Mouse (Mus musculus): ENCODE data around the gene Olfr196. TPM values are rescaled to one million over a fixed set of nuclear protein-coding genes. Genes with fewer than 3 reads are reported as not detected.
"Not testable (repeated sequence)": the region's sequence is repeated elsewhere in the genome, so short reads cannot be mapped to it uniquely, and the experiment has no call there.

The Olfr196 gene
- polyA plus RNA-seq (2016; fragmentation: Nextera tagmentation; extraction: Ambion mirVana) = not detected in 2 replicates

- no peak within 1 kb of the TSS for H3K27ac ChIP-seq (replicated peaks)
- DNase-seq (ENCODE audit: low spot score) = no peak
- H3K27me3 ChIP-seq (replicated peaks; ENCODE audit: low read depth, poor library complexity, severe bottlenecking) = no peaks in the 10 kb centered on the region
- H3K4me1 ChIP-seq = no peaks in the 10 kb centered on the region
- no peaks in the 10 kb centered on the region for H3K9me3 ChIP-seq
- no peak within 1 kb of the TSS for H3K4me3 ChIP-seq
- H3K36me3 ChIP-seq (replicated peaks) = no peaks in the 10 kb centered on the region
- 80% methylated on average over 3 of the region's 3 CpGs for WGBS
These were observed at the start of gene Olfr196 for GRCm38 (mm10) chr16:59170354-59170753. Gene Olfr196 (minus strand): TSS chr16:59170454.

- 78% methylated on average over 1 of the region's 1 CpGs for WGBS
- not testable (repeated sequence) for H3K4me3 ChIP-seq; H3K27me3 ChIP-seq (replicated peaks; ENCODE audit: low read depth, poor library complexity, severe bottlenecking); H3K27ac ChIP-seq (replicated peaks); DNase-seq (ENCODE audit: low spot score); H3K9me3 ChIP-seq; H3K36me3 ChIP-seq (replicated peaks); H3K4me1 ChIP-seq
These were observed 49.4 kb upstream of the Olfr196 start, which contains the start of gene Olfr199 for GRCm38 (mm10) chr16:59219667-59220066. Gene Olfr199 (minus strand): TSS chr16:59219767.

GRCm38 (mm10) chr16:59217861-59218260 lies 47.6 kb upstream of the Olfr196 start:
- H3K36me3 ChIP-seq (replicated peaks); H3K4me3 ChIP-seq; H3K4me1 ChIP-seq; H3K9me3 ChIP-seq; H3K27me3 ChIP-seq (replicated peaks; ENCODE audit: low read depth, poor library complexity, severe bottlenecking); H3K27ac ChIP-seq (replicated peaks); DNase-seq (ENCODE audit: low spot score): not testable (repeated sequence)
- WGBS = 86% methylated on average over 3 of the region's 3 CpGs

- H3K27ac ChIP-seq (replicated peaks); H3K4me1 ChIP-seq; H3K27me3 ChIP-seq (replicated peaks; ENCODE audit: low read depth, poor library complexity, severe bottlenecking); H3K36me3 ChIP-seq (replicated peaks); DNase-seq (ENCODE audit: low spot score); H3K4me3 ChIP-seq; H3K9me3 ChIP-seq: not testable (repeated sequence)
- 76% methylated on average over 1 of the region's 1 CpGs for WGBS
These were observed 33.2 kb upstream of the Olfr196 start, which contains the start of gene Olfr198 for GRCm38 (mm10) chr16:59203433-59203832. Gene Olfr198 (minus strand): TSS chr16:59203533.

- WGBS = 94% methylated on average over 2 of the region's 2 CpGs
These were observed 18.3 kb downstream of the Olfr196 start for GRCm38 (mm10) chr16:59151996-59152395.

GRCm38 (mm10) chr16:59146746-59147145 lies 23.5 kb downstream of the Olfr196 start, which contains the start of gene Olfr195:
Gene Olfr195 (plus strand): TSS chr16:59147046.
- Histone ChIP-seq H3K4me1 (no peaks in the 10 kb centered on the region), H3K27ac (replicated peaks) (no peak within 1 kb of the TSS), H3K36me3 (replicated peaks) (no peaks in the 10 kb centered on the region), H3K27me3 (replicated peaks; ENCODE audit: low read depth, poor library complexity, severe bottlenecking) (no peaks in the 10 kb centered on the region), H3K4me3 (no peak within 1 kb of the TSS), H3K9me3 (peaks cover 2% of the 10 kb centered on the region; the same call in 1 of the 2 replicates)
- DNase-seq (ENCODE audit: low spot score) = no peak
- 88% methylated on average over 1 of the region's 1 CpGs for WGBS

More at GRCm38 (mm10) chr16:59151996-59152395, 18.3 kb downstream of the Olfr196 start:
- Histone ChIP-seq H3K36me3 (replicated peaks) (no peaks in the 10 kb centered on the region), H3K27ac (replicated peaks) (no peak overlapping the region), H3K27me3 (replicated peaks; ENCODE audit: low read depth, poor library complexity, severe bottlenecking) (no peaks in the 10 kb centered on the region), H3K9me3 (no peaks in the 10 kb centered on the region), H3K4me1 (no peaks in the 10 kb centered on the region), H3K4me3 (no peak overlapping the region)
- DNase-seq (ENCODE audit: low spot score) = no peak

- Histone ChIP-seq H3K27me3 (replicated peaks; ENCODE audit: low read depth, poor library complexity, severe bottlenecking) (no peaks in the 10 kb centered on the region), H3K4me3 (no peak overlapping the region), H3K36me3 (replicated peaks) (no peaks in the 10 kb centered on the region), H3K27ac (replicated peaks) (no peak overlapping the region), H3K4me1 (no peaks in the 10 kb centered on the region), H3K9me3 (peaks cover 2% of the 10 kb centered on the region; the same call in 1 of the 2 replicates)
- no peak for DNase-seq (ENCODE audit: low spot score)
These were observed 29.1 kb downstream of the Olfr196 start for GRCm38 (mm10) chr16:59141105-59141504.

- WGBS = 89% methylated on average over 1 of the region's 1 CpGs
- Histone ChIP-seq H3K27ac (replicated peaks) (no peak overlapping the region), H3K4me1 (no peaks in the 10 kb centered on the region), H3K27me3 (replicated peaks; ENCODE audit: low read depth, poor library complexity, severe bottlenecking) (no peaks in the 10 kb centered on the region), H3K36me3 (replicated peaks) (no peaks in the 10 kb centered on the region), H3K9me3 (peaks cover 6% of the 10 kb centered on the region; the same call in 1 of the 2 replicates), H3K4me3 (no peak overlapping the region)
- DNase-seq (ENCODE audit: low spot score) = no peak
These were observed 39.5 kb downstream of the Olfr196 start for GRCm38 (mm10) chr16:59130740-59131139.

- Histone ChIP-seq H3K27ac (replicated peaks) (no peak within 1 kb of the TSS), H3K36me3 (replicated peaks) (no peaks in the 10 kb centered on the region), H3K27me3 (replicated peaks; ENCODE audit: low read depth, poor library complexity, severe bottlenecking) (no peaks in the 10 kb centered on the region), H3K4me1 (no peaks in the 10 kb centered on the region), H3K4me3 (no peak within 1 kb of the TSS), H3K9me3 (no peaks in the 10 kb centered on the region; the same call in 1 of the 2 replicates)
- DNase-seq (ENCODE audit: low spot score) = no peak
These were observed 49.3 kb downstream of the Olfr196 start, which contains the start of gene Olfr194 for GRCm38 (mm10) chr16:59120969-59121368. Gene Olfr194 (minus strand): TSS chr16:59121069.

Other genes starting within 250 kb of the Olfr196 start
- not detected in 2 replicates for gene Olfr181, start 241.7 kb downstream of the Olfr196 start, polyA plus RNA-seq (2016; fragmentation: Nextera tagmentation; extraction: Ambion mirVana)
- gene Olfr180, start 241.1 kb downstream of the Olfr196 start, polyA plus RNA-seq (2016; fragmentation: Nextera tagmentation; extraction: Ambion mirVana) = not detected in 2 replicates
- gene Olfr183, start 175.1 kb downstream of the Olfr196 start, polyA plus RNA-seq (2016; fragmentation: Nextera tagmentation; extraction: Ambion mirVana) = not detected in 2 replicates
- not detected in 2 replicates for gene Olfr186, start 140.2 kb downstream of the Olfr196 start, polyA plus RNA-seq (2016; fragmentation: Nextera tagmentation; extraction: Ambion mirVana)
- not detected in 2 replicates for gene Olfr187, start 130.7 kb downstream of the Olfr196 start, polyA plus RNA-seq (2016; fragmentation: Nextera tagmentation; extraction: Ambion mirVana)
- gene Olfr190, start 92.4 kb downstream of the Olfr196 start, polyA plus RNA-seq (2016; fragmentation: Nextera tagmentation; extraction: Ambion mirVana) = not detected in 2 replicates
- gene Olfr191, start 80.6 kb downstream of the Olfr196 start, polyA plus RNA-seq (2016; fragmentation: Nextera tagmentation; extraction: Ambion mirVana) = not detected in 2 replicates
- not detected in 2 replicates for gene Olfr193, start 58.6 kb downstream of the Olfr196 start, polyA plus RNA-seq (2016; fragmentation: Nextera tagmentation; extraction: Ambion mirVana)
- gene Olfr194, start 49.4 kb downstream of the Olfr196 start, polyA plus RNA-seq (2016; fragmentation: Nextera tagmentation; extraction: Ambion mirVana) = not detected in 2 replicates
- gene Olfr195, start 23.4 kb downstream of the Olfr196 start, polyA plus RNA-seq (2016; fragmentation: Nextera tagmentation; extraction: Ambion mirVana) = not detected in 2 replicates
- gene Olfr198, start 33.1 kb upstream of the Olfr196 start, polyA plus RNA-seq (2016; fragmentation: Nextera tagmentation; extraction: Ambion mirVana) = not detected in 2 replicates
- not detected in 2 replicates for gene Olfr199, start 49.3 kb upstream of the Olfr196 start, polyA plus RNA-seq (2016; fragmentation: Nextera tagmentation; extraction: Ambion mirVana)
- gene Olfr201, start 102.2 kb upstream of the Olfr196 start, polyA plus RNA-seq (2016; fragmentation: Nextera tagmentation; extraction: Ambion mirVana) = not detected in 2 replicates
- not detected in 2 replicates for gene Olfr202, start 116.3 kb upstream of the Olfr196 start, polyA plus RNA-seq (2016; fragmentation: Nextera tagmentation; extraction: Ambion mirVana)
- gene Olfr203, start 128.4 kb upstream of the Olfr196 start, polyA plus RNA-seq (2016; fragmentation: Nextera tagmentation; extraction: Ambion mirVana) = not detected in 2 replicates
- gene Olfr204, start 147.8 kb upstream of the Olfr196 start, polyA plus RNA-seq (2016; fragmentation: Nextera tagmentation; extraction: Ambion mirVana) = not detected in 2 replicates
- gene Olfr205, start 160.7 kb upstream of the Olfr196 start, polyA plus RNA-seq (2016; fragmentation: Nextera tagmentation; extraction: Ambion mirVana) = not detected in 2 replicates
- gene Olfr206, start 178.8 kb upstream of the Olfr196 start, polyA plus RNA-seq (2016; fragmentation: Nextera tagmentation; extraction: Ambion mirVana) = not detected in 2 replicates
- not detected in 2 replicates for gene Olfr209, start 193.5 kb upstream of the Olfr196 start, polyA plus RNA-seq (2016; fragmentation: Nextera tagmentation; extraction: Ambion mirVana)
- 0.05 and 0.06 TPM in 2 replicates for gene Gabrr3, start 236.9 kb upstream of the Olfr196 start, polyA plus RNA-seq (2016; fragmentation: Nextera tagmentation; extraction: Ambion mirVana)

Data from embryonic facial prominence, embryonic 10.5 days (tissue).